Mouse (Mus musculus) liver, embryonic 14.5 days (tissue): Measurements from ENCODE around the gene Ntn4.

ENCODE experiments used
- CTCF ChIP-seq: IDR thresholded peaks from 2 replicates; pipeline ENCODE4 v1.5.1; 2016; ENCODE audit warnings: antibody characterized with exemption, low read depth, control low read depth
- EP300 ChIP-seq: IDR thresholded peaks from 2 replicates; pipeline ENCODE4 v1.6.1; 2016; ENCODE audit warnings: antibody characterized with exemption, low read depth

GRCm38 (mm10) chr10:93603256-93603655, 37.2 kb upstream of the Ntn4 start:
- TF ChIP-seq EP300 = no peak
- TF ChIP-seq CTCF = peak; percentile 22; the same call in 1 of the 2 replicates
